Mouse (Mus musculus) MEL (cell line): ENCODE data around the gene Higd2a. TPM values are rescaled to one million over a fixed set of nuclear protein-coding genes. Genes with fewer than 3 reads are reported as not detected.
A peak's percentile ranks its signal among the peaks of the same experiment; 100 is the strongest.

Source experiments
- DNase-seq: peaks from one replicate; pipeline ENCODE4 v3.0.0; 2011; ENCODE audit warnings: low read depth, low spot score
- H3K27ac ChIP-seq: 2 replicates; pipeline ENCODE4 v1.5.1; 2012; ENCODE audit warnings: low read depth, mild to moderate bottlenecking, control low read depth, low read length, moderate library complexity; ENCODE audit not compliant: control insufficient read depth
- H3K27me3 ChIP-seq, 2 experiments: fragments of 150-350 bp in 1 of 2; sonication (generic) in 1 of 2; 2 replicates each; pipeline ENCODE4 v1.6.1; 2012; ENCODE audit warnings: low read length in 2 of 2, mild to moderate bottlenecking in 2 of 2, improper control_type of control experiment in 1 of 2, moderate library complexity in 1 of 2; ENCODE audit not compliant: insufficient read depth in 2 of 2, control insufficient read depth in 1 of 2
- H3K36me3 ChIP-seq, 2 experiments: 2 replicates each; pipeline ENCODE4 v1.6.1; 2012 to 2014; ENCODE audit warnings: low read length in 2 of 2, improper control_type of control experiment in 1 of 2, inconsistent platforms in 1 of 2, mild to moderate bottlenecking in 1 of 2; ENCODE audit not compliant: insufficient read depth in 2 of 2, control insufficient read depth in 1 of 2
- H3K4me1 ChIP-seq, 2 experiments: fragments of 150-350 bp in 1 of 2; sonication (generic) in 1 of 2; 2 replicates each; pipeline ENCODE4 v1.6.1; 2012; ENCODE audit warnings: low read length in 2 of 2, improper control_type of control experiment in 1 of 2, mild to moderate bottlenecking in 1 of 2; ENCODE audit not compliant: insufficient read depth in 2 of 2, control insufficient read depth in 1 of 2
- H3K4me3 ChIP-seq, 2 experiments: fragments of 150-350 bp in 1 of 2; sonication (generic) in 1 of 2; 2 replicates each; pipeline ENCODE4 v1.5.1; 2012; ENCODE audit warnings: low read depth in 2 of 2, low read length in 2 of 2, mild to moderate bottlenecking in 2 of 2, moderate library complexity in 2 of 2, control low read depth in 1 of 2, improper control_type of control experiment in 1 of 2; ENCODE audit not compliant: control insufficient read depth in 1 of 2, insufficient read depth in 1 of 2
- H3K79me2 ChIP-seq: 2 replicates; pipeline ENCODE4 v1.6.1; 2012; ENCODE audit warnings: mild to moderate bottlenecking, low read length, moderate library complexity; ENCODE audit not compliant: control insufficient read depth, poor library complexity, insufficient read depth
- H3K9ac ChIP-seq: 2 replicates; pipeline ENCODE4 v1.6.1; 2012; ENCODE audit warnings: low read depth, mild to moderate bottlenecking, control low read depth, low read length, moderate library complexity; ENCODE audit not compliant: control insufficient read depth, poor library complexity, severe bottlenecking
- H3K9me3 ChIP-seq: fragments of 150-350 bp; sonication (generic); replicated peaks from 2 replicates; pipeline ENCODE4 v1.6.1; 2012; ENCODE audit warnings: mild to moderate bottlenecking, low read length, improper control_type of control experiment, moderate library complexity; ENCODE audit not compliant: insufficient read depth
- CHD1 ChIP-seq: IDR thresholded peaks from 2 replicates; pipeline ENCODE4 v1.6.1; 2012; ENCODE audit warnings: low read depth, mild to moderate bottlenecking, inconsistent platforms, low read length, improper control_type of control experiment
- EP300 ChIP-seq, 2 experiments: IDR thresholded peaks; 2 replicates each; pipeline ENCODE4 v1.6.1; 2011; ENCODE audit warnings: improper control_type of control experiment in 2 of 2, low read length in 2 of 2, low read depth in 1 of 2, mild to moderate bottlenecking in 1 of 2
- GATA1 ChIP-seq: IDR thresholded peaks from 2 replicates; pipeline ENCODE4 v1.6.1; 2011; ENCODE audit warnings: low read depth, low read length, improper control_type of control experiment
- HCFC1 ChIP-seq: IDR thresholded peaks from 2 replicates; pipeline ENCODE4 v1.6.1; 2012; ENCODE audit warnings: low read depth, mild to moderate bottlenecking, inconsistent platforms, low read length, improper control_type of control experiment, moderate library complexity
- KAT2A ChIP-seq: conservative IDR thresholded peaks from 2 replicates; pipeline ENCODE4 v1.6.1; 2012; ENCODE audit warnings: low read depth, low read length, improper control_type of control experiment, inconsistent platforms
- MAFK ChIP-seq: IDR thresholded peaks from 2 replicates; pipeline ENCODE4 v1.6.1; 2011; ENCODE audit warnings: low read depth, mild to moderate bottlenecking, low read length, improper control_type of control experiment, borderline replicate concordance
- MAX ChIP-seq: IDR thresholded peaks from 2 replicates; pipeline ENCODE4 v1.6.1; 2011; ENCODE audit warnings: low read length, improper control_type of control experiment
- MAZ ChIP-seq: IDR thresholded peaks from 2 replicates; pipeline ENCODE4 v1.6.1; 2012; ENCODE audit warnings: low read depth, mild to moderate bottlenecking, inconsistent platforms, low read length, improper control_type of control experiment
- MXI1 ChIP-seq: IDR thresholded peaks from 2 replicates; pipeline ENCODE4 v1.6.1; 2011; ENCODE audit warnings: mild to moderate bottlenecking, low read depth, low read length, improper control_type of control experiment
- MYB ChIP-seq: IDR thresholded peaks from 2 replicates; pipeline ENCODE4 v1.6.1; 2011; ENCODE audit warnings: mild to moderate bottlenecking, low read depth, low read length, improper control_type of control experiment
- POLR2AphosphoS2 ChIP-seq: IDR thresholded peaks from 2 replicates; pipeline ENCODE4 v1.6.1; 2011; ENCODE audit warnings: low read length, improper control_type of control experiment
- RAD21 ChIP-seq: IDR thresholded peaks from 2 replicates; pipeline ENCODE4 v1.6.1; 2011; ENCODE audit warnings: mild to moderate bottlenecking, low read depth, low read length, improper control_type of control experiment
- RCOR1 ChIP-seq: IDR thresholded peaks from 2 replicates; pipeline ENCODE4 v1.6.1; 2012; ENCODE audit warnings: low read depth, mild to moderate bottlenecking, inconsistent platforms, low read length, improper control_type of control experiment
- SIN3A ChIP-seq: IDR thresholded peaks from 2 replicates; pipeline ENCODE4 v1.6.1; 2012; ENCODE audit warnings: low read length, improper control_type of control experiment, inconsistent platforms
- TBP ChIP-seq: IDR thresholded peaks from 2 replicates; pipeline ENCODE4 v1.8.0; 2011; ENCODE audit warnings: low read depth, low read length, improper control_type of control experiment
- UBTF ChIP-seq: IDR thresholded peaks from 2 replicates; pipeline ENCODE4 v1.6.1; 2012; ENCODE audit warnings: low read depth, mild to moderate bottlenecking, inconsistent platforms, low read length, improper control_type of control experiment, moderate library complexity, borderline replicate concordance; ENCODE audit not compliant: insufficient read depth
- ZKSCAN1 ChIP-seq: IDR thresholded peaks from 2 replicates; pipeline ENCODE4 v1.6.1; 2012; ENCODE audit warnings: low read depth, mild to moderate bottlenecking, inconsistent platforms, low read length, improper control_type of control experiment, moderate library complexity
- ZNF384 ChIP-seq: IDR thresholded peaks from 2 replicates; pipeline ENCODE4 v1.6.1; 2012; ENCODE audit warnings: low read depth, mild to moderate bottlenecking, inconsistent platforms, low read length, improper control_type of control experiment
- polyA plus RNA-seq, 2 experiments: library from polyadenylated mRNA; stranded (reverse) in 1 of 2; unstranded in 1 of 2; fragments of >175 nt in 1 of 2; fragments of >200 nt in 1 of 2; gene quantifications; 2 replicates each; pipeline versions ENCODE4 v1.2.1 to v1.2.4; 2012; ENCODE audit warnings: low replicate concordance in 2 of 2, low read depth in 1 of 2; ENCODE audit not compliant: insufficient read length in 2 of 2, insufficient read depth in 1 of 2, missing spikeins in 1 of 2
- total RNA-seq: library from RNA; depleted of rRNA; stranded (reverse); fragments of 300-350 nt; gene quantifications from 2 replicates; pipeline ENCODE4 v1.2.3, GENCODE M21; 2012

Higd2a gene
- total and polyA plus RNA-seq, 3 experiments = 54.0 to 131 TPM; not detected in 1

DNA sequence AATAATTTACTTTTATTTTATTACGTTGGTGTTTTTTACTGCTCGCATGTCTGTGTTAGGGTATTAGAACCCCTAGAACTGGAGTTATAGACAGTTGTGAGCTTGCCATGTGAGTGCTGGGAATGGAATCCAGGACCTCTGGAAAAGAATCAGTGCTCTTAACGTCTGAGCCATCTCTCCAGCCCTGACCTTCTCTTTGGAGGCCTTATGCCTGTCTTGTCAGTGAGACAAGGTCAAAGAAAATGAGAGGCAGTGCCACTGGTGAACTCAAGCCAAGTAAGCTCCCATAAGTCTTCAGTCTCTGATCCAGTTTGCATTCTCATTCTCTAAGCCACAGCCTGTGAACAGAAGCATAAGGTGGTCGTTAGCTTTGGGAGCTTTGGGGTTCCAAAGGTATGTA, 19.3 kb upstream of the Higd2a start:
- Histone ChIP-seq H3K36me3 (peaks cover 0 to 15% of the 10 kb centered on the region in 2 experiments; a peak in 2 of 4 replicates), H3K4me3 (no peak overlapping the region), H3K9ac (no peak overlapping the region), H3K4me1 (peaks cover 2 to 15% of the 10 kb centered on the region in 2 experiments), H3K79me2 (no peaks in the 10 kb centered on the region; the same call in 1 of the 2 replicates), H3K27ac (no peak overlapping the region), H3K27me3 (no peaks in the 10 kb centered on the region), H3K9me3 (no peaks in the 10 kb centered on the region)
- TF ChIP-seq RCOR1 (no peak), EP300 (IDR thresholded peaks at IDR 0.05; ENCODE audit: low read depth in 1 of 2, low read length in 2 of 2) (no peak), MAFK (no peak), UBTF (no peak), KAT2A (no peak), POLR2AphosphoS2 (no peak), MAX (no peak), TBP (no peak), CHD1 (no peak)
- no peak for DNase-seq

DNA sequence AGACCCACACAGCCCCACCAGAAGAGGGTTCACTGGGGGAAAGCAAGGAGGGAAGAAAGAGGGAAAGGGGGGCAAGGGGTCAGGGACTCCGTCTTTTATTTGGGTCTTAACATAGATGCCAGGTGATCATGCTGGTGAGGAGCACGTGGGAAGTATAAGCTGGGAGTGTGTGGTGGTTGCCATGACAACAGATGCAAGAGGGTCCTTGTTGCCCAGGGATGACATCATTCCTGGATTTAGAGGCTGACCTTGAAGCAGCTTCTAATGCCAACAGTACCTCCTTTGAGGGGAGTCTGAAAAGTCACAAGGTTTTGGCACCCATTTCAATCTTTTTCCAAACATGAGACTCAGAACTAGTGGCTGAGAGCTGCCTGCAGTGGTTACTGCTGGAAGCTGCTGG, 18.4 kb upstream of the Higd2a start:
- DNase-seq = no peak
- no peaks in the 10 kb centered on the region for H3K27me3 ChIP-seq
- no peak overlapping the region for H3K4me3 ChIP-seq
- TF ChIP-seq MXI1 (no peak), RCOR1 (no peak), SIN3A (no peak), HCFC1 (no peak), GATA1 (no peak), ZKSCAN1 (no peak), RAD21 (no peak), MAZ (no peak), MAFK (no peak)
- no peak overlapping the region for H3K9ac ChIP-seq
- H3K79me2 ChIP-seq = no peaks in the 10 kb centered on the region; the same call in 1 of the 2 replicates
- peaks cover 2 to 10% of the 10 kb centered on the region in 2 experiments for H3K4me1 ChIP-seq
- no peaks in the 10 kb centered on the region for H3K9me3 ChIP-seq
- H3K36me3 ChIP-seq = peaks cover 0 to 10% of the 10 kb centered on the region in 2 experiments; a peak in 2 of 4 replicates
- no peak overlapping the region for H3K27ac ChIP-seq

DNA sequence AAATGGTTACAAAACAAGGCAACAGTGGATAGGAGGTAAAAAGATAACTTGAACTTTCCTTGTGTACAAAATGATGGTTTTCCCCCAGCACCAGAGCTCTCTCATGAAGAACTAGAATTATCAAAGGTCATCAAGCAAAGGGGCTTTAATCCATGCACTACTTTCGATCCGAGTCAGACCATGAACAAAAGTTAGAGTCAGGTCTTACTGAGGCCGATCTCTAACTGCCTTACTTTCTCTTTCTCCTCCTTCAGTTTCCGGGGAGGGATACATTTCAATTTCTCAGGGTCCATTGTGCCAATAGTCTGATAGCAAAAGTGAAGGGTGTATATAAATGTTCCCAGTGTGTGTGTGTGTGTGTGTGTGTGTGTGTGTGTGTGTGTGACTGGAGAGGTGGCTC, 17.4 kb upstream of the Higd2a start:
- H3K79me2 ChIP-seq = no peaks in the 10 kb centered on the region; the same call in 1 of the 2 replicates
- no peaks in the 10 kb centered on the region for H3K9me3 ChIP-seq
- H3K27me3 ChIP-seq = no peaks in the 10 kb centered on the region
- TF ChIP-seq ZNF384 (peak; percentile 37), MYB (no peak)
- DNase-seq = no peak
- H3K4me3 ChIP-seq = no peak overlapping the region
- H3K27ac ChIP-seq = no peak overlapping the region
- H3K36me3 ChIP-seq = peaks cover 0 to 10% of the 10 kb centered on the region in 2 experiments; a peak in 2 of 4 replicates
- no peak overlapping the region for H3K9ac ChIP-seq
- peaks cover 2 to 10% of the 10 kb centered on the region in 2 experiments for H3K4me1 ChIP-seq
